Mouse (Mus musculus): ENCODE results near the gene Sbk1.

DNA sequence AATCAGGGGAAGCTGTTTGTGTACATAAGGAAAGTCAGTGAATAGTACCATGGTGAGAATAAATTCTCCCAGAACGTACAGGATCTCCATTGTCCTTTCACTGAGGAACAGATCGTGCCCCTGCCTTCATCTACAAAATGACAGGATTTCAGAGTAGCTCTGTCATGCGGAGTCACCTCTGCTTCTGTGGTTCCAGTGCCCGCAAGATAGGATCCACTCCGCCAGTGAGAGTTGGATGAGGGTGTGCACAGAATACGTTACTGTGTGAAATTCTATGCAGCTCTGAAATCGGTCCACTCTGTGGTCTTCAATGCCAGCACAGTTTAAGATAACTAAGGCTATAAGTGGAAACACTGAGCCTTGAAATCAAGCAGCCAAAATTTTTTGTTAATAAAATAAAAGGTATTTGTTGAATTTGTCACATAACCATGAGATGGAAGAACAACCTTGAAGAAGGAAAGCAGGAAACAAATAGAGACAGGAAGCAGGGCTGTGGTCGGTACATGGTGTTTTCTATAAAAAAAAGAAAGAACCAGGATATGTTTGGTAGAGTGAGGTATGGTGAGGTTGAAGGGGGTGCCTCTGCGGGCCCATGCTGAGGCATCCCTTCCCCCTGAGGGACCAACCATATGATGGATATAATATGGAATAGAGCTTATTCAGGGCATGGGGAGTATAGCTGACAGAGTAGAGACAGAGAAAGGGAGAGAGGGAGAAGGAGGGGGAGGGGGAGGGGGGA, 57.7 kb downstream of the Sbk1 start:
- TF ChIP-seq CTCF (IDR thresholded peaks at IDR 0.05; ENCODE audit: borderline replicate concordance, extremely low read depth, insufficient read depth, insufficient read length), result no peak
- no peak for TF ChIP-seq POLR2A (IDR thresholded peaks at IDR 0.05; ENCODE audit: borderline replicate concordance, extremely low read depth, insufficient read depth, insufficient read length, poor library complexity, severe bottlenecking)

All from brain, embryonic 14.5 days (tissue).